Mouse (Mus musculus) thymus, adult 2 months (tissue): ENCODE data around the gene Tle6. TPM values are rescaled to one million over a fixed set of nuclear protein-coding genes. Genes with fewer than 3 reads are reported as not detected.

ENCODE experiments used
- DNase-seq: peaks from one replicate; pipeline ENCODE4 v3.0.0; 2021
- H3K27ac ChIP-seq: fragments of 200-500 bp; 2 replicates; pipeline ENCODE4 v1.5.1; 2012; ENCODE audit warnings: low read length, control low read depth; ENCODE audit not compliant: control insufficient read depth, insufficient read depth
- H3K27me3 ChIP-seq: fragments of 200-500 bp; 2 replicates; pipeline ENCODE4 v1.6.1; 2012; ENCODE audit warnings: mild to moderate bottlenecking, low read length, moderate library complexity, mixed read lengths; ENCODE audit not compliant: control insufficient read depth, insufficient read depth
- H3K36me3 ChIP-seq: fragments of 200-500 bp; 2 replicates; pipeline ENCODE4 v1.6.1; 2012; ENCODE audit warnings: mild to moderate bottlenecking, low read length, moderate library complexity; ENCODE audit not compliant: control insufficient read depth, insufficient read depth
- H3K4me1 ChIP-seq: fragments of 200-500 bp; replicated peaks from 2 replicates; pipeline ENCODE4 v1.6.1; 2012; ENCODE audit warnings: low read length; ENCODE audit not compliant: control insufficient read depth, insufficient read depth
- H3K4me3 ChIP-seq: fragments of 200-500 bp; 2 replicates; pipeline ENCODE4 v1.5.1; 2012; ENCODE audit warnings: mild to moderate bottlenecking, low read length, control low read depth, moderate library complexity; ENCODE audit not compliant: control insufficient read depth, insufficient read depth
- CTCF ChIP-seq: fragments of 200-500 bp; IDR thresholded peaks from 2 replicates; pipeline ENCODE4 v1.5.1; 2012; ENCODE audit warnings: mild to moderate bottlenecking, control low read depth, low read length, moderate library complexity, borderline replicate concordance; ENCODE audit not compliant: control insufficient read depth, poor library complexity, insufficient read depth; ENCODE audit errors: extremely low read depth
- POLR2A ChIP-seq: fragments of 200-500 bp; IDR thresholded peaks from 2 replicates; pipeline ENCODE4 v1.6.1; 2012; ENCODE audit warnings: mild to moderate bottlenecking, low read length, control low read depth, moderate library complexity; ENCODE audit not compliant: control insufficient read depth, poor library complexity, insufficient read depth; ENCODE audit errors: extremely low read depth
- WGBS: fragments of 180-500 bp; shearing (Covaris S2); methylation state at CpG from one replicate; pipeline ENCODE4 v1.1.7; 2018; 5-methylcytosine and 5-hydroxymethylcytosine counted together
- polyA plus RNA-seq: library from polyadenylated mRNA; depleted of rRNA; stranded (reverse); fragments of >200 nt; gene quantifications from 2 replicates; pipeline ENCODE4 v1.2.3, GENCODE M21; 2012

Tle6 gene
- polyA plus RNA-seq, 1 experiment: 28.8 TPM

GRCm38 (mm10) chr10:81605974-81606751 lies 5.3 kb upstream of the Tle6 start, which contains the start of gene BC025920:
Gene BC025920, plus strand, starts transcription at chr10:81606270.
- Histone ChIP-seq H3K36me3 (no peaks in the 10 kb centered on the region), H3K4me3 (peak within 1 kb of the TSS; percentile 53), H3K27me3 (no peaks in the 10 kb centered on the region), H3K27ac (peak within 1 kb of the TSS; percentile 67), H3K4me1 (peaks cover 33% of the 10 kb centered on the region)
- WGBS: 3% methylated on average over 39 of the region's 39 CpGs
- TF ChIP-seq CTCF (peak; percentile 38; the same call in 1 of the 2 replicates), POLR2A (peak; percentile 48)
- peak; percentile 81 for DNase-seq

GRCm38 (mm10) chr10:81605666-81605973 lies 4.7 kb upstream of the Tle6 start:
- peaks cover 37% of the 10 kb centered on the region for H3K4me1 ChIP-seq
- no peaks in the 10 kb centered on the region for H3K36me3 ChIP-seq
- no peaks in the 10 kb centered on the region for H3K27me3 ChIP-seq
- TF ChIP-seq CTCF: no peak
- no peak for TF ChIP-seq POLR2A
- DNase-seq: no peak
- peak overlapping the region; percentile 67; the same call in 1 of the 2 replicates for H3K27ac ChIP-seq
- peak overlapping the region; percentile 53 for H3K4me3 ChIP-seq
- WGBS: 3% methylated on average over 14 of the region's 14 CpGs

- H3K4me1 ChIP-seq: peaks cover 42% of the 10 kb centered on the region
- no peaks in the 10 kb centered on the region for H3K36me3 ChIP-seq
- H3K27me3 ChIP-seq: no peaks in the 10 kb centered on the region
- H3K4me3 ChIP-seq: peak overlapping the region; percentile 27
- peak overlapping the region; percentile 67 for H3K27ac ChIP-seq
- 6% methylated on average over 29 of the region's 29 CpGs for WGBS
- TF ChIP-seq POLR2A (no peak), CTCF (peak; percentile 92)
- DNase-seq: peak; percentile 88
Observed at GRCm38 (mm10) chr10:81604968-81605665, 4.2 kb upstream of the Tle6 start.

- WGBS: 47% methylated on average over 12 of the region's 12 CpGs
- no peak for TF ChIP-seq POLR2A
- no peak for TF ChIP-seq CTCF
- DNase-seq: peak; percentile 8
- no peaks in the 10 kb centered on the region for H3K27me3 ChIP-seq
- H3K36me3 ChIP-seq: no peaks in the 10 kb centered on the region
- H3K4me1 ChIP-seq: peaks cover 50% of the 10 kb centered on the region
- H3K27ac ChIP-seq: peak overlapping the region; percentile 34
- H3K4me3 ChIP-seq: peak overlapping the region; percentile 27
Observed at GRCm38 (mm10) chr10:81604019-81604967, 3.4 kb upstream of the Tle6 start.

- no peaks in the 10 kb centered on the region for H3K27me3 ChIP-seq
- TF ChIP-seq POLR2A (no peak), CTCF (no peak)
- H3K4me1 ChIP-seq: peaks cover 63% of the 10 kb centered on the region
- H3K27ac ChIP-seq: peak overlapping the region; percentile 47; the same call in 1 of the 2 replicates
- 27% methylated on average over 4 of the region's 4 CpGs for WGBS
- no peak for DNase-seq
- no peaks in the 10 kb centered on the region for H3K36me3 ChIP-seq
- no peak overlapping the region for H3K4me3 ChIP-seq
Observed at GRCm38 (mm10) chr10:81602741-81603151, 1.9 kb upstream of the Tle6 start.

DNA sequence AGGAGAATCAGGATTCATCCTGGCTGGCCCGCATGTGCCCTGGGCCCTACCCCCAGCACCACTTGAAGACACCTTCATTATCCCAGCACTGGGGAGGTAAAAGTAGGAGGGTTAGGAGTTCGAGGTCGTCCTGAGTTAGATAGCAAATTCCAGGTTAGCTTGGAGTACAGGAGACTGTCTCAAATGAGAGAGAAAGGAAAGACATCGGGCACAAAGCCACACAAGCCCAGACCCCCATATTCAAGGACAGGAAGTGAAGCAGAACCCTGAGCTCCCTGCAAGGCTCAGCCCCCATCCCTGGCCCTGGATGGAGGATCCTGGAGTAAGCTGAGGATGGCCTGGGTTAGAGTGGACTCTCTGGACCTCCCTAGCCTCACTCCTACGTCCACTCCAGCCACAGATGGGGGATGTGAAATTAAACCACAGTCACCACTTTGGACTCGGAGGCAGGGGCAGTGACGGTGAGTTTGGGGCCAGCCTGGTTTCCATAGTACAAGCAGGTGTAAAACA lies 578 bp upstream of the Tle6 start:
- H3K4me1 ChIP-seq: peaks cover 74% of the 10 kb centered on the region
- H3K27me3 ChIP-seq: no peaks in the 10 kb centered on the region
- TF ChIP-seq POLR2A (no peak), CTCF (no peak)
- H3K36me3 ChIP-seq: no peaks in the 10 kb centered on the region
- peak overlapping the region; percentile 40; the same call in 1 of the 2 replicates for H3K4me3 ChIP-seq
- no peak for DNase-seq
- 40% methylated on average over 7 of the region's 7 CpGs for WGBS
- no peak overlapping the region for H3K27ac ChIP-seq
